Mouse (Mus musculus) spleen, adult 2 months (tissue): ENCODE data around the gene Loxl1. TPM values are rescaled to one million over a fixed set of nuclear protein-coding genes. Genes with fewer than 3 reads are reported as not detected.
A peak's percentile ranks its signal among the peaks of the same experiment; 100 is the strongest.
"Not testable (repeated sequence)": the region's sequence is repeated elsewhere in the genome, so short reads cannot be mapped to it uniquely, and the experiment has no call there.

Experiments used
- DNase-seq, 2 experiments: peaks; one replicate each; pipeline versions ENCODE4 v3.0.0 to v3.0.0-alpha.2; 2012 to 2021; ENCODE audit warnings: low spot score in 2 of 2, low read depth in 1 of 2
- H3K27ac ChIP-seq: fragments of 200-500 bp; 2 replicates; pipeline ENCODE4 v1.5.1; 2012; ENCODE audit warnings: low read length, inconsistent platforms; ENCODE audit not compliant: insufficient read depth
- H3K27me3 ChIP-seq: fragments of 200-500 bp; 2 replicates; pipeline ENCODE4 v1.6.1; 2012; ENCODE audit warnings: mild to moderate bottlenecking, moderate library complexity, low read length, inconsistent platforms; ENCODE audit not compliant: control insufficient read depth, insufficient read depth
- H3K36me3 ChIP-seq: fragments of 200-500 bp; 2 replicates; pipeline ENCODE4 v1.6.1; 2012; ENCODE audit warnings: mild to moderate bottlenecking, low read length, inconsistent platforms; ENCODE audit not compliant: control insufficient read depth, insufficient read depth
- H3K4me1 ChIP-seq: fragments of 200-500 bp; 2 replicates; pipeline ENCODE4 v1.6.1; 2011; ENCODE audit warnings: inconsistent platforms; ENCODE audit not compliant: control insufficient read depth, insufficient read depth, insufficient read length
- H3K4me3 ChIP-seq: fragments of 200-500 bp; 2 replicates; pipeline ENCODE4 v1.5.1; 2011; ENCODE audit warnings: mild to moderate bottlenecking, inconsistent platforms; ENCODE audit not compliant: insufficient read depth, insufficient read length; ENCODE audit errors: extremely low read depth
- CTCF ChIP-seq: fragments of 200-500 bp; IDR thresholded peaks from 2 replicates; pipeline ENCODE4 v1.5.1; 2011; ENCODE audit warnings: mild to moderate bottlenecking, inconsistent platforms; ENCODE audit not compliant: insufficient read depth, insufficient read length, insufficient replicate concordance; ENCODE audit errors: extremely low read depth
- POLR2A ChIP-seq: fragments of 200-500 bp; IDR thresholded peaks from 2 replicates; pipeline ENCODE4 v1.6.1; 2011; ENCODE audit warnings: low read depth, low read length, inconsistent platforms
- WGBS: fragments of 180-500 bp; shearing (Covaris S2); methylation state at CpG from one replicate; pipeline ENCODE4 v1.1.7; 2018; 5-methylcytosine and 5-hydroxymethylcytosine counted together
- polyA plus RNA-seq: library from polyadenylated mRNA; depleted of rRNA; stranded (reverse); fragments of >200 nt; gene quantifications from 2 replicates; pipeline ENCODE4 v1.2.3, GENCODE M21; 2012

The Loxl1 gene
- polyA plus RNA-seq, 1 experiment: 29.5 TPM

DNA sequence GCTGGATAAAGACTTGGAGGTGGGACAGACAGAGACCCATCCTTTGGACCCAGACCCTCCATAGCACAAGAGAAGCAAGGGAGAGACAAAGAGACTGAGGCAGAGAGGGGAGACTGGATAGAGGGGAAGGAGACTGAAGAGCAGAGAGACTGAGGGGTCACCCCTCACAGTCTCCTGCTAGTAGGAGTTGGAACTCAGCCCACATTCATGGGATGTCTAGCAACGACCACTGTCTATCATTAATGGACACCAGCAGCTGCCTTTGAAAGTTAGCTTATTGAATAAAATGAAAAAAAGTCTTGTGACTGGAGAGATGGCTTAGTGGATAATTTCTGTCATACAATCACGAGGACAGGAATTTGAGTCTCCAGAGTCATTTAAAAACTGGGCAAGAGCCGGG is 45.9 kb downstream of the Loxl1 start:
- DNase-seq: no peak
- 60% methylated on average over 3 of the region's 3 CpGs for WGBS

DNA sequence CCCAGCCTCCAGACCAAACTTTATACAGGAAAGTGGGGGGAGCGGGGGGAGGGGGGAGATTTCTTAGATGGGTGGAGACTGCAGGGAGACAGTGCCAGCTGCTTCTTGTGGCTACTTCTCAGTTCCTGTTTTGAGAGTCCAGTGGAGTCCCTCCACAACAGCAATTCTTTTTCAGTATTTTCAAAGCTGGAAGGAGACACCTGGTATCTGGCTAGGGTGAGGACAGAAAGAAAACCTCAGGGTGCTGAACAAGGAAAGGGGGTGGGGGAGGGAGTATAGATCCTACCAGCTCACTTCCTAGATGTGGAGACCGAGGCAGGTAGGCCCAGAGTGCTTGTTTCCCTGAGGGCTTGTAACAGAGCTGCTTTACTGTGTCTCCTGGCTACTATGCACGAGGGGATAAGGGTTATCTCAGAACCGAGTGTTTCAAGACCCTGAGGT is 46.4 kb downstream of the Loxl1 start:
- Histone ChIP-seq H3K27ac (peak overlapping the region; percentile 86), H3K4me3 (no peak overlapping the region), H3K27me3 (no peaks in the 10 kb centered on the region), H3K4me1 (peaks cover 30% of the 10 kb centered on the region), H3K36me3 (peaks cover 8% of the 10 kb centered on the region)
- peak in 1 of 2 experiments; percentile 41 for DNase-seq
- TF ChIP-seq POLR2A (no peak), CTCF (no peak)
- 8% methylated on average over 4 of the region's 4 CpGs for WGBS

More for the DNA sequence above, 45.9 kb downstream of the Loxl1 start:
- Histone ChIP-seq H3K27ac (peak overlapping the region; percentile 86), H3K4me1 (peaks cover 33% of the 10 kb centered on the region), H3K4me3 (no peak overlapping the region), H3K27me3 (no peaks in the 10 kb centered on the region), H3K36me3 (peaks cover 4% of the 10 kb centered on the region)
- TF ChIP-seq POLR2A (no peak), CTCF (no peak)

DNA sequence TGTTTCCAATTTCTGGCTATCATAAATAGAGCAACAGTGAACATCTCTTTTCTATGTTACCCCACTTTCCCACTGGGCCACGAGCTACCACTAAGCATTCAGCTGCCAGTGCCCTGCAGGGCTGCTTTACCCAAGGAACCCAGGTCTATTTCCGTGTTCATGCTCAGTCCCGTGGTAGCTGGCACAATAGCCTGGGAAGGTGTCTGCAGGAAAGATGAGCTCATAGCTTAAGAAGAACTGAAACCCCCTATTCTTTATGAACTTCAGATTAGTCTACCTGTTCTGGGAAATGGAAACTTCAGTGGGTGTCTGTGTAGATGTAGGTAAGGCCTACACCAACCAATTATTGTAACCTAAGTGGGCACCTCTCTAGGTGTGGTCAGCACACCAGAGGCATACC is 47.6 kb downstream of the Loxl1 start:
- no peak overlapping the region for H3K4me3 ChIP-seq
- peaks cover 25% of the 10 kb centered on the region for H3K4me1 ChIP-seq
- H3K36me3 ChIP-seq: peaks cover 14% of the 10 kb centered on the region
- H3K27me3 ChIP-seq: no peaks in the 10 kb centered on the region
- WGBS: 31% methylated on average over 3 of the region's 3 CpGs
- TF ChIP-seq CTCF (no peak), POLR2A (no peak)
- no peak for DNase-seq
- peak overlapping the region; percentile 86 for H3K27ac ChIP-seq

DNA sequence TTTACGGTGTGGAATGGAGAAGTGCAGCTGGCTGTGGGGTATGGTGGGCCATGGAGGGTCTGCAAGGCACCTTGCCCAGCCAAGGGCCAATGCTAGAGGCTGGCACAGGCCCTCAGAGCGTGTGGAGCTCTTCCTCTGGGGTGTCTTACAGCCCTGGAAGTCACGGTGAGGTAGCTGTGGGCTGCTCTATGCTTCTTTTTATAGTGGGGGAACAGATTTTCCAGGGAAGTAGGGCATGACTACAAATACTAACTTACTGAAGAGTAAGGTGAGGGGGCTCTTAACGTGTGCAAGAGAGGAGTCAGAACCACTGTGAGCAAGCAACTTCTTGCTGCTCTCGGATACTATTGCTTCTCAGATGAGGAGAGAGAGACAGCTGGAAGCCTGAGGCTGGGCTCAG is 50.5 kb downstream of the Loxl1 start:
- Histone ChIP-seq H3K36me3 (peaks cover 25% of the 10 kb centered on the region), H3K27me3 (no peaks in the 10 kb centered on the region), H3K4me3 (no peak overlapping the region), H3K27ac (no peak overlapping the region), H3K4me1 (peaks cover 18% of the 10 kb centered on the region)
- no peak for DNase-seq
- TF ChIP-seq CTCF (no peak), POLR2A (no peak)
- 91% methylated on average over 5 of the region's 5 CpGs for WGBS

DNA sequence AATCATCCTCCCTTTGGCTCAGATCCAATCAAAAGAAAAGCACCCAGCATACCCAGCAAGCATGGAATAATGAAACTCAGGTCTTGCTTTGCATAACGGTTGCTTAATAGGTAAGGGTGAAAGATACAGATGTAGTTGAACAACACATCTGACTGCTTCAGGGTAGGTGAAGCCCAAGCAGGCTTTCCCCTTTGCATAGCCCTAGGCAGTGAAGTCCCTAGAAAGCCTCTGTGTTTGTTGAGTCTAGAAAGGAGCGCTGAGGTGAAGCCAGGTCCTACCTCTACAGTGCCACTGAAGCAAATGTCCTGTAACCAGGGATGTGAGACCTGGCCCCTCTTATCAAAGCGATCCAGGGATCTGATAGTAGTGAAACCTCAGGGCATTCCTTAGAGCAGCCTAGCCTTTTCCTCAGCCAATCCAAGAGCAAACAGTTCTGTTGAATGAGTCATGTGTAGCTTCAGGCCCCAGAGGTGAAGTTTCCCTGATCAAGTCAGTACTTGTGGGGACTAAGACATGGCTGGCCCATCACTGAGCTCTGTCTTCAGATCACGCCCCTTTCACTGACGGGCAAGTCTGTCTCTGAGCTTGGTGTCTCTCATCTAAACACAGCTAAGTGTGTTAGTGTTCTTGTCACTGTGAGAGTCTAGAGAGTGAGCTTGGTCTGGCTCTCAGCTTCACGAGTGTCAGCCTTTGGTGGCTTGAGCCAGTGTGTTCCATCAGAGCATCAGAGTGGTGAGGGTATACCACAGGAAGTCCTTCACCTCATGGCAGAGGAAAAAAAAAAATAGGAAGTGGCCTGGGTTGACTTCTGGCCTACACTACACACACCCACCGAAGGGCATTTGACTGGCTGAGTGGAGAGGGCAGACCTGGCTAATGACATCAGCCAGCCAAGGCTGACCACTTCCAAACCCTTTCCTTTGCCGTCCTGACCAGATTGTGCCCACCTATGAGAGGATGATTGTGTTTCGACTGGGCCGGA is 57.0 kb downstream of the Loxl1 start:
- WGBS: 48% methylated on average over 10 of the region's 10 CpGs
- TF ChIP-seq POLR2A (no peak), CTCF (no peak)
- no peak overlapping the region for H3K4me3 ChIP-seq
- no peak for DNase-seq
- peak overlapping the region; percentile 87 for H3K27ac ChIP-seq
- peaks cover 15% of the 10 kb centered on the region for H3K36me3 ChIP-seq
- H3K4me1 ChIP-seq: peaks cover 21% of the 10 kb centered on the region; the same call in 1 of the 2 replicates
- H3K27me3 ChIP-seq: no peaks in the 10 kb centered on the region

DNA sequence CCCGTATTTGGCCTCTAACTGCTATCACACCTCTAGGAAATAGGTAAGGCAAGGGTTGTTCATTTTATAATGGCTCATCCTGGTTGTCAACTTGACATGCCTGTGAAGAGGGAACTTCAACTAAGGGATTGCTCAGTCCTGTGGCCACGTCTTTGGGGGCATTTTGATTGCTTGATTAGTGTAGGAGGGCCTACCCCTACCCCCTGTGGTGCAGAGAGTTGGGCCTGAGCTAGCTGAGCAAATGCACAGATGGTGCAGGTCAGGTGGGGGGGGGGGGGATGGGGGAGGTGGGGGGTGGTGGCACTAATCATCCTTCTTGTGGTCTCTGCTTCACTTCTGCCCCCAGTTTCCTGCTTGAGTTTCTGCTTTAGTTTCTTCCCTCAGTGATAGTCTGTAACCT is 57.9 kb downstream of the Loxl1 start:
- peaks cover 21% of the 10 kb centered on the region; the same call in 1 of the 2 replicates for H3K4me1 ChIP-seq

DNA sequence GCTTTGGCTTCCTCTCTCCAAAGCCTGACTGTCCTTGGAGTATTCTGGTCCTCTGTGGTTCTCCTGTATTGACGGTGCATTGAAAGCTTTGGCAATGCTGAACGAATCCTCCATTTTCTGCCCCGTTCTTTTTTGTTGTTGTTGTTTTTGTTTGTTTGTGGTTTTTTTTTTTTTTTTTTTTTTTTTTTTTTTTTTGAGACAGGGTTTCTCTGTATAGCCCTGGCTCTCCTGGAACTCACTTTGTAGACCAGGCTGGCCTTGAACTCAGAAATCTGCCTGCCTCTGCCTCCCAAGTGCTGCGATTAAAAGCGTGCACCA is 59.2 kb downstream of the Loxl1 start:
- not testable (repeated sequence) for DNase-seq, H3K36me3 ChIP-seq, H3K27me3 ChIP-seq
- Histone ChIP-seq H3K4me3 (peak overlapping the region; percentile 62), H3K27ac (peak overlapping the region; percentile 92), H3K4me1 (peaks cover 21% of the 10 kb centered on the region; the same call in 1 of the 2 replicates)
- WGBS: 49% methylated on average over 5 of the region's 5 CpGs

More for the DNA sequence above, 57.9 kb downstream of the Loxl1 start:
- WGBS: 40% methylated on average over 2 of the region's 2 CpGs
- Histone ChIP-seq H3K36me3 (peaks cover 10% of the 10 kb centered on the region), H3K27me3 (no peaks in the 10 kb centered on the region), H3K4me3 (no peak overlapping the region), H3K27ac (peak overlapping the region; percentile 87)
- no peak for TF ChIP-seq POLR2A
- DNase-seq: no peak
